Mouse (Mus musculus) ovary, postnatal 36 days (tissue): ENCODE results near the gene Skida1.
A peak's percentile ranks its signal among the peaks of the same experiment; 100 is the strongest.

Experiments used
- DNase-seq: peaks from one replicate; pipeline ENCODE4 v3.0.0; 2022; ENCODE audit warnings: low spot score, mixed read lengths

The Skida1 gene

DNA sequence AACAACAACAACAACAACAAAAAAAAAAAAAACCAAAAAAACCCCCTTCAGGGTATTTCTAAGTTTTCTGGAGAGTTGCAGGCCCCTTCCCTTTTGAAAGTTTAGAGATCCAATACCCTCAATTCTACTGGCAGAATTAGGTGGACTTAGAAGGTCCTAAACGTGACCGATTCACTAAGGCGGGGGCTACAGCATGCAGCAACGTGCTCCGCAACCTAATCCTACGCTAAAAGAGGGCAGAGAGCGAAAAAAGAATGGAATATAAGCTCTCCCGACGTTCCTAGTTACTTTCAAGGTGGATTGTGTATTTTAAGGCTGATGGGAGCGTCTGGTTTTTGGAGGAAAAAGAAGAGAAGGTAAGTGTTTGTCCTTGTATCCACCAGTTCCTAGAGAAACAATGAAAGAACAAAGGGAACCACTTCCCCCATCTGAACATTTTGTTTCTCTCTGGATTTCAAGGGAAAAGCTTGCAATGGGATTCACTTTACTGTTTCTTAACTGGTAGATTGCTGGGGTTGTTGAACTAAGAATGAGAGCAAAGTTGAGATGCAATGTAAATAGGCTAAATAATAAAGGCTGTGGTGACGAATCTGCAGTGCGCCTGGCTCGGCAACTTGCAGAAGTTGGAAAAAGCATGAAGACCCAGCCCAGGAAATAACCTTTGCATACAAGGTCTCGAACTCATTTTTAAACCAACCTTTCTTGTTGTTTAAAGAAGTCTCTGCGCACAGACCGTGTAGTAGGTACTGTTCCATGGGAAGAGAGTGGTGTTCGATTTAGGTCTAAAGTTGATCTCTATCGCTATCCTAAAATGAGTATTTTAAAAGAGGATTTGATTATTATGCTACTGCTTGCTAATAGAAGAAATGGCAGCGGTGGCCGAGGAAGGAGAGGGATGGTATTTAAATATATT is 6.4 kb upstream of the Skida1 start, which contains the start of gene Mllt10:
TSS of gene Mllt10 (plus strand) at position 222 of the 913 bp plus-strand sequence.
- no peak for DNase-seq

DNA sequence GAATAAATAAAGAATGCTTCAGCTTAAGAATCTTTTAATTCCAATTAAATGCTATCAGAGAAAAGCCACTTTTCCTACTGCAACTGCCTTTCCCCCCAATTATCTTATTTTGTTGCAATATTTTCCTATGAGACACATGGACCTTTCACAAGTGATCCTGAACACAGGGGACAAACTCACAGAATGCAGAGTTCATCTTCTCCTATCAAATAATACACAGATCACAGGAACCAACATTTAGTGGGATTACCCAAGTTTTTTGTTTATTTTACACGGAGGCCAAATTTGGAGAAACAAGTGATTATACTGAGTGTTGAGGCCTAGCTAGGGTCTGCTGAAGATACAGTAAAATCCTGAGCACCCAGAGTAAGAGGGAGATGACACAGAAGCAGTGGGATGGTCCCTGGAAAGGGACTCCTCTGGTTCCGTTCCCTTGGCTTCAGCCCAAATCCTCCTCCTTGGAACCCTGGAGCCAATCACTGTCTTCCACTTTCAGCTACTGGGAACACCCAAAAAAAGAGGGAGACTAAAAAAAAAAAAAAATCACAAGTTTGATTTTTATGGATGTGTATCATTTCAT is 5.2 kb upstream of the Skida1 start:
- peak; percentile 41 for DNase-seq

DNA sequence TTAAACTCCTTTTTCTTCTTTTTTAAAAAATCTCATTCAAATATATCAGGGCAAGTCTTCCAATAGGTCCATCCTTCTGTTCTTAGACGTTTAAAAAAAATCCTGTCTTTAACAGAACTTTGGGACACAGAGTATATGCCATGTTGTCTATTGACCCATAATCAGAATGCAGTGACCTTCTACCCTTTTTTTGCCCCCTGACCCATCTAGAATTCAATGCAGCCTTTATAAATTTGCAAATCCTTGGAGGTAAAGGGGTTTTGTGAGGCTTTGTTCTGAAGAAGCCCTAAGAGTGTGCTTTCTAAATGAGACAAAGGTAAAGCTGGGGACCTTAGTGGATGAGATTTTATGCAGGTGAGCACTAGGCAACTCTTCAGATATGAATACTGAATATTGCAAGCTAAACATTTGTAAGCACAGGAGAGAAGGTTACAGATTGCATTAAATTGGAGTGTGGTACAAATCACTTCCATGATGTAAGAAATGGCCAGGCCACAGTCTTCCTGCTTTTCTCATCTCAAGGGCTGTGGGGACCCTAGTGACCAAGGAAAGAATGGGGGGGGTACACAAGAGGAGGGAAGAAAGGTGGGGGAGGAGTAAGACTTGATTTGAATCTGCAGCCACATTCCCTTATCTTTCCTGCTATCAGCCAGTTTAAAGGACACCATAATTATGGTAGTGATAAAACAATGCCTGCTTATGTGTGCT is 4.5 kb upstream of the Skida1 start:
- DNase-seq: no peak

DNA sequence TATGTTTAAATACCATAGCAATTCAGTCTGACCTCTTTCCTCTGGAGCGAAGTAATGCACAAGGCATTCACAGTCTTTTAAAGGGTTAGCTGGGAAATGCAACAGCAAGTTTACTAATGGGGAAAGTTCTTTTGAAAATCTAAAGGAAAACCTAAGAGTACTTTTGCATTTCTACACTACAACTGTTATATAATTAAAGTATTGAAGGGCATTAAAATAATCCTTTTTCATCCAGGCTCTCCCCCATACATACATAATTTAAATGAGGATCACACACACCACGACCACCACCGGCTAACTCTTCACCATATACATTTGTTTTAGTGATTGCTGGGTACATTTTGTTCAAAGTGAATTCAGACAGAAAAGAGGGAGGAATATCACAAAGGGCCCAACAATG is 3.7 kb upstream of the Skida1 start:
- no peak for DNase-seq

DNA sequence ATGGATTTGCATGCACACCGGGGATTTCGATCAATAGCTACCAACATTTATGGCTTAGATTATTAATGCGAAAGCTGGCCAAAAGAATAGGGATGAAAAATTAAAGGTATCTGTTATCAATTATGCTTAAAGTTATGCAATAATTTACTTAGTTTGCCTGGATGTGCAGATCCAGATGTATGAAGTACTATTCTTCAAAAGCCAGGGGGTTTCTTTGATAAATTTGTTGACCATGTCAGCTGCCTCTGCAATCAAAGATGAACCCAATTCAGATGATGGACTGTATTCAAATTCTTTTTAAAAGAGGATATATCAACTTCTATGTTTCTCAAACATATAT is 3.0 kb upstream of the Skida1 start:
- DNase-seq: no peak

DNA sequence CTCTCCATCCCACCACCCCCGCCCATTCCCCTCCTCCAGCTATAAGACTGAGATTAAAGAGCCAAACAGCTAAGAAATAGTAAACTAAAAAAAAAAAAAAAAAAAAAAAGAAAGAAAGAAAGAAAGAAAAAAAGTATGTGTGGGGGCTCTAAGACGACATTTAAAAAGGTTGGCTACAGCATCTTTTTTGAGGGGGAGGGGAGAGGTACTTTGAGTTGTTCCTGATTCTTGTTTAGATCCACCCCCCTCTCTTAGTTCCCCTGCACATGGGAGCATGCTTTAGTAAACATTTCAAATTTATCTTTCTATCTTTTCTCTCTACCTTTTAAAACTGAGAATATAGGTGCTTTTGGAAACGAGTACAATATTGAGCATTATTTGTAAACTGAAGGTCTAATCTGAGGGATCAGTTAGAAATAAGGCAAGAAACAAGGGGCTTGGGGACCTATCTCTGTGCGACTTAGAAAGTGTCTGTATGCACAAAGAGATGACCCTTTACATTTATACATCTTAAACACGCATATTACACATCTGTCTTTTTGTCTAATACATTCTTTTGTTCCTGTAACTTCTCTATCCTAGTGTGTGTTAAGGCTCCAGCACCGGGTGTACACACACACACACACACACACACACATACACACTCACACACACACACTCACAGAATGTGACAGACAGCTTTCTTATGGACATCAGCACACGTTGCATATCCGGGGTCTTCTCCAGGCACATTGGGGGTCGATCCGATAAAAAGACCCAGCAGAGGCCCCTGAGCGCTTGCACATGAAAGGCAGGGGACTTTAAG is 2.4 kb upstream of the Skida1 start:
- DNase-seq: no peak

DNA sequence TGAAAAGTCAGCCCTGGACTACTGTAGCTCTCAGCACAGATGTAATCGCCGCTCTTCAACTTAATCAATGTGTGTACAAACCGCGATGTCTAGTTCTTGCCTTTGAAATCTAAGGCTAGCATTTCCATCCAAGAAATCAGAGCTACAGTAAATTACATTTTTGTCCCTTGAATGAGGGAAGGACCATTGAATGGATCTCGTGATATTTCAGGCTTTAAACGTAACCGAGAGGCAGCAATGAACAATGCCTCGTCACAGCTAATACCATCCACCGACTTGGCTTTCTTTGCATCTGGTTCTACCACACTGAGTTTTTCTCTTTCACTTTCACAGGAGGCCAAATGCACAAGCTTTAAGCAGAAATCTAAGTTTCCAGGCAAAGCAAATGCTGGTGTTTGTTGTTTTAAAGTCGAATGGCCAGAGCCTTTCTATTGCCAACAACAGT is 1.7 kb upstream of the Skida1 start:
- DNase-seq: no peak

DNA sequence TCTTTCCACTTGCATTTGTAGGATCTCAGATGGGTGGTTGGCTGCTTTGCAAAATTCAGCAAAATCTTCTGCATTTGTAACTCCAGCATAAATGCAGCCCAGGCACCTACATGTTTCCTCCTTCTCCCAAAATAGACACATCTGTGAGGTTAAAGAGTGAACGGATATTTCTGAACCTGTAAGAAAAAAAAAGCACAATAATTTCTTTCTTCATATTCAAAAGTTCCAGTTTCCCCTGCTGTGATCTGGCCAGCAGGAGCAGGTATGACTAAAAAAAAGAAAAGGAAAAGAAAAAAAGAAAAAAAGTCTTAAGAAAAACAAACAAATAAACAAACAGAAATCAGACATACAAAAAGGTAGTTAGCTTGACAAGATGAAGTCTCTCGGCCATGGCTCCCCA is 1.2 kb upstream of the Skida1 start:
- DNase-seq: no peak

DNA sequence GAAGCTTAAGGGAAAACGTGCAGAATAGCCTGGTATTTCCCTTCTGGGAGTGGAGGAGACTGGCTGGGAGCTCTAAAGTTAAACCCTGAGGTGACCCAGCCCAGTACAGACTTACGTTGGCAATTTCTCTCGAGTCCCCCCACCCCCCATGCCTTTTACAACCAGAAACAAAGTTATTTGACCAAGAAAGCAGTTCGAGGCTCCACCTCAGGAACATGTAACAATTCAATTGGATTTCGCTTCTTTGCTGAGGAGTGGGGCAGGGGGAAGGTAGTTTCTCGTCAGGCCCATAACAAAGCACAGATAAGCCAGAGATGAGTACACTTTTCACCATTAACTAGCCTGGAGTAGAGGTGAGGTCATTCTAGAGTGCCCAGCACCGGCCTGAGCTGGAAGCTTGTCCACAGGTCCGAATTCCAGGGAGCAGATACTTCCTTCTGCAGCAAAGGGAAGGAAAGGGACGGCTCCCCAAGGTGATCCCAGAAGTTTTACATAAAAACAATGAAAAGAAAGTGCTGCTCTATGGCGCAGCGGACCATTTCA is 499 bp upstream of the Skida1 start:
- no peak for DNase-seq

DNA sequence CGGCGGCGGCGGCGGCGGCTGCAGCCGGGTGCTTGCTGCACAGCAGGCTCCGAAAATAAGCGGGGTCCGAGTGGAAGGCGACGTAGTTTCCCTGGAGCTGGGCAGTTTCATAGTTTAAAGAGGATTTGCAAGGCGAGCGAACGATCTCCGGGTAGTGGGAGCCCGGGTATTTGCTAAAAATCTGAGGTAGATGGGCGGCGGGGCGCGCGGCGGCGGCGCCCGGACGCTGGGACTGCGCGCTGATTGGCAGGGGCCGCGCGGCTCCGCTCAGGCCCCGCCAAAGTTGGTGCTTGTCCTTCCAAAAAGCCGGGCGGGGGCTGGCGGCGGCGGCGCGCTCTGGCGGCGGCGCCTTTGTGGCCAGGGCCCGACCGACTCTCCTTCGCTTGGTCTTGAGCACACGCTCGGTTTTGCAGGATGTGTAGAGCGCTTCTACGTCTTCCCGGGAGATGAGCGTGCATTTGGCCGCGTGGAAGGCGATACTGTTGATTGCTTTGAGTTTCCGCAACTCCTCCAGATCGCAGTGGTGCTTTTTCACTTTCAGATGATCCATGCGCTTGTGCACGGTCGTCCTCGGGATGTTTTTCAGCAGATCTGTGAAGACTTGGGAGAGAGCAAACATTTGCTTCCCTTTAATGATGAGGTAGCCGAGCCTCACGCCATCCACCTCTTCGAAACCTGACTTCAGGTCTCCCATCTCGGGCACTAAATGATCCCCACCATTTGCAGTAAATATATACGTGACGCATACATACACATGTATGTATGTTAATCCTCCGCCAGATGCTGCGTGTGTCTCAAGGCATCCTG is 1.0 kb downstream of the Skida1 start:
- peak; percentile 80 for DNase-seq

DNA sequence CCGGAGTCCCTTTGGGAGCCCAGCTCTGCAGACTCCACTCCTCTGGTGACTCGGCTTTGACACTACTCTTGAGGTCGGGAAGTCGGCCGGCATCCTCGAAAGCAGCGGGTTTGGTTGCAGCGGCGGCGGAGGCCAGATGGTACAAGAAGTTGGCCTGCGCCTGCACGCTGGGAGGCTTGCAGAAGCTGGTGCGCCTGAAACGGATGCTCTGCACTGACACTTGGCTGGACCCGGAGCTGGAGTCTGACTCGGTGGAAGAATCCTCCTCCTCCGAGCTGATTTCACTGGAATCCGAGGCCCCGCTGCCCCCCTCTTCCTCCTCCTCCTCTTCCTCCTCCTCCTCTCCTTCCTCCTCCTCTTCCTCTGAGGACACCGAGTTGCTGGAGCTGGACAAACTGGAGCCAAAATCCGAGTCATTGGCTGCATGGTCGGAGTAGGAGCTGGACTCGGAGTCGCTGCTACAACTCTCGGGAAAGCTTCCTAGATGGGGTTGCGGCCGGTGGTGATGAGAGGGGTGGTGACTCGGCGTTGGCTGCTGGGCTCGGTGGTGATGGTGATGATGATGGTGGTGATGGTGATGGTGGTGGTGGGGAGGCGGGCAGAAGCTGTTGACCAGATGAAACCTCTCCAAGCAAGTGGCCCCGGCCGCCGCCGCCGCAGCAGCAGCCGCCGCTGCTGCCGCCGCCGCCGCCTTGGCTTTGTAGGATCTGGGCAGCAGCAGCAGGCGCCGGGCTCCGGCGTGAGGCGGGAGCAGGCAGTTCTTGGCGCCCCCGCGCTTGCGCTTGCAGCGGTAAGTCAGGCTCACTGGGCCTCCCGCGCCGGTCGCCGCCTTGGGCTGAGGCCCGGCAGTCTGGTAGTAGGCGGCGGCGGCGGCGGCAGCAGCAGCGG is 1.8 kb downstream of the Skida1 start:
- DNase-seq: peak; percentile 73

DNA sequence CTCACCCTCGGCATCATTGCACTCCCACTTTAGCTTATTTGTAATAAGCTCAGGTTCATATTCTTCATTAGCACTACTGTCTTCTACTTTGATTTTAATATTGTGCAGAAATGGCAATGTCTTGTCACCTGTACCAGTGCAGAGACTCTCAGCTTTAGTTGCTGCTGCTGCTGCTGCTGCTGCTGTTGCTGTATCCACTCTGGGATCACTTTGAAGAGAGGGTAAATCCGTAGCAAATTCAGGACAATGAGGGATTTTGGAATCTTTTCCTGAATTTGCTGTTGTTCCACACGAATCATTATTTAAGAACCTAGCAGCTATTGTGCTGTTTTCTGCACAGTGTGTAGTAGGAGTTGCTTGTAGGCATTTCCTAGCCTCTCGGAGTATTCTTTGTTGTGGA is 2.7 kb downstream of the Skida1 start:
- no peak for DNase-seq

DNA sequence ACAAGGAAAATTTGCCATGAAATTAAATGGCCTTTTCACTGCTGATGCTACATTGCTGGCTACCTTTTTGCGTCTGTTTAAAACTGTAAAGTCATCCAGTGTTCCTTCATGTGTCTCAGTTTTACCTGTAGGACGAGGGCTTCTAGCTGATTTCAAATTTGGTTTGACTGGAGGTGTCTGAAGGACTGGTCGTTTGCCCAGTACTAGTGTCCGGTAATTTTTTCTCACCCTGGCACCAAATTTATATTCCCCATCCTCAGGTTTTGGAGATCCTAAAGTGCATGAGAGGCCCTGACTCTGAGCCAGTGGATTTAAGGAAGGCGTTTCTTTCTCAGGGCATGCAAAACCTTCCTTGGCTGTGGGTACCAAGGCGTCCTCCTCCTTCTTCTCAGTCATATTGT is 3.1 kb downstream of the Skida1 start:
- DNase-seq: no peak

DNA sequence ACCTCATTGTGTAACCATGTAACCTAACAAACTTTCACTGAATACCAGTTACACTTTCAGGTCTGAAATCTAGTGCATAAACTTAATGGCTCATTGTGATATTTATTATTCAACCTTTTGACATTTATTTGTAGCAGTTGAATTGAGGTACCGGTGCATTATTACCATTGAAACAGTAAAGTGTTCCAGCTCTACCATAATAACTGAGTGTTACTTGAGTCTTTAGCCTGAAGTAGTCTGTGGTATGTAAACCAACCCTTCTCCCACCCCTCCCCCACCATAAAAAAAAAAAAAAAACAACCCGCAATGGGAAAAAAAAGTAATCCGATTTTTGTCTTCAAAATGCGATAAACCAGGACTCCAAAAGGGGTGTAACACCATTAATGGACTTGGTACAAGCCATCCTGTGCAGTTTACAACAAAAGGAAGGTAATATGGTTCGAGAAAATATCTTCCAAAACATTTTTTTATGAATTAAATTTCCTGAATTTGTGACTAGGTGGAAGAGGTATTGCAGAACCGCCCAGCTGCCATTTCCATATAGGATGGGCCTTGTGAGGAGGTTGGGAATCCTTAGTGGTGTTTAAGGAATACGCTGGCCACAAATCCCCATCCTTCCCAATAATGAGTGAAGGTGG is 3.6 kb downstream of the Skida1 start:
- DNase-seq: no peak

DNA sequence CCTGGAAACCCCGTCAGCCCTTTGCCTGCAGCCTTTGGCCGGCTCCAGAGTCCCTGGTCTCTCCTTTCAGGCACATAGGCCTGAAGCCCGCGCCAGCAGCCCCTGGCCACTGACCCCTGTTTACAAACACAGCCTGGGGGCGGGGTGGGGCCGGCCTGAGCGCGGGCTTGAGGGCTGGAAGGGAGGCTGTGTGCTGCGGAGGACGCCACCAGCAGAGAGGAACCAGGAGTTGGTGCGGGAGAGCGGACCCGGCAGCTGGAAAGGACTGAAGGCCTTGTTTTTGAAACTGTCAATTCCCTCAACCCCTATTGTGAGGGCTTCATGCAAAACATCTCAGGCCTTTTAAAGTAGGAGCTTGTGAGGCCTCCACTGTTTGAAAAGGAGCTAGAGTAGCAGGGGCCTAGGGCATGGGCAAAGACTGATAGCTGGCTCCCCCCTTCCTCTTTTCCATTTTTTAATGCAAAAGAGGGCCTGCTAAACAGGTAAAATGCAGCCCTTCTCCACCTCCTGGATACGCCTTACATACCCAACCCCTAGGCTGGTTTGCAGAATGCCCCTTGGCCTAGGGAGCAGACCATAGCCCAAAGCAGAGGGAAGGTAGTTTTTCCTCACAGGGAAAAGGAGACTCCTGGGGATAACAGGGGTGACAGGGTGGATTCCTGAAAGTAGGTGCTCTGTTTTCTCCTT is 7.5 kb downstream of the Skida1 start:
- no peak for DNase-seq

DNA sequence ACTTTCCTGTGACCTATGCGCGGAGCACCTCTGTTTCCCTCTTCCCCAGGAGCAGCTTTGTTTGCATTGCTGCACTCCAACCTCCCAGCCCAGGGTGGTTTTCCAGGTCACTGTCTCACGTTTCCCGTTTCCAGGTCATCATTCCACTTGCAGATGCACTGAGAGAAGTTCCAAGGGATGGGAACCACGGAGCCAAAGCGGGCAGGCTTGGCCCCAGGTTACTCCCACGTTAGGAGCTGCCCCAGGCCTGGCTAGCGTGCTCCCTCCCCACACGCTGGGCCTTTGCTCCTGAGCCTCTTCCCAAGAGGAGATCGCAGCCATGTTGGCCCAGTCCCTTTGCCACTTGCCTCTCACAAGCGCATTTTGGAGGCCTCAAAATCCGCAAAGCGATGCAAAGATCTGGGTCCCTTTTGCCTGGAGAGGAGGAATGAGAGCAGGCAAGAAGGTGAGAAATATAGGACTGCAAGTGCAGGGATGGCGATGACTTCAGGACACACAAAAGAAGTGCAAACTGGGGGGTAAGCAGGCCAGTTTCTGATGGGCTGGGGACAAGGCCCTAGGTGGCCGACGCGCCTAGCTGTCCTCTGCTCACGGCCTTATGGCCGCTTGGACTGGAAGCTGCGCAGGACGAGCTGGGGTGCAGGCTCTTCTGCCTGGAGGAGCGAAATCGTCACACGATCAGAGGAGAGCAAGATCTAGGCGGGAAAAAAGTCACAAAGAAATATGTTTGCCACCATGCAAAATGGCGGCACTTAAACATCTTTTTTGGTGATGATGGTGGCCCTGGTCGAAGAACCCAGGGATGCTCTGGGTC is 8.3 kb downstream of the Skida1 start:
- no peak for DNase-seq

DNA sequence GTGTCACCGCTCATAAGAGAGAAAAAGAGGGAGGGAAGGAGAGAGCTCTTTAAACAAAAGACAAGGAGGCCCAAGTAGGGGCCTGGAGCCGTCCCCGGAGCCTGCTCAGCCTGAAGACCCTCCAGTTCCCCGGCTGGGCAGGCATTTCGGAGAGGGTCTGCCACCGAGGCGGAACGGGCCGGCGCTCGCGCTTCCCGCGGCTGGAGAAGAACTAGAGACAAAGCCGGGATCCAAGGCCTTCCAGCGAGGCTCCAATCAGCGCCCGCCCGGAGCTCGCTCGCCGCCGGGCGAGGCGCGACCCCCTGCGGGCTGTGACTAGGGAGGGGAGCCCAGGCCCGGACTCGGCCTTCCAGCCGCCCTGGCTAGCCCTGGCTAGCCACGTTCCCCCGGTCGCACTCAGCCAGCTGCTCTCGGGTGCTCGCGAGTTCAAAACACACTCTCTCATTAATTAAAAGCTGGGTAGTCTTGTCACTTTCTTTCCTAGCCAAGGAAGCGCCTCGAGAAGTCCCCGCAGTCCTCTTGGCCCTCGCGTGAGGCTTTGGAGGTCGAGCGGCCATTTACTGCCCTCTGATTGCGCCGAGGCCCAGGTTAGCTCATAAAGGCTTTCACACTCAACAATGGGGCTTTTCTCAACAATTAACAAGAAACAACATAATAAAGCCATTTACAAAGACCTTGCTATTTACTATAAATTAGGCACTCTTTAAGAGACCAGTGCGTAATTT is 9.1 kb downstream of the Skida1 start:
- peak; percentile 54 for DNase-seq
